Mouse (Mus musculus) small intestine, adult 2 months (tissue): ENCODE measurements around the gene Prss45.

ENCODE experiments used
- CTCF ChIP-seq: fragments of 200-500 bp; IDR thresholded peaks from 2 replicates; pipeline ENCODE4 v1.5.1; 2012; ENCODE audit warnings: low read depth, mild to moderate bottlenecking, control low read depth, inconsistent platforms, low read length, moderate library complexity, mixed read lengths; ENCODE audit not compliant: insufficient replicate concordance, insufficient read length; ENCODE audit errors: extremely low read depth
- POLR2A ChIP-seq: fragments of 200-500 bp; IDR thresholded peaks from 2 replicates; pipeline ENCODE4 v1.6.1; 2012; ENCODE audit warnings: low read depth, mild to moderate bottlenecking, control low read depth, inconsistent platforms, low read length, moderate library complexity

- TF ChIP-seq CTCF (no peak), POLR2A (no peak)
Observed at GRCm38 (mm10) chr9:110797866-110798265, 36.5 kb upstream of the Prss45 start, which contains the start of gene Prss42.
